Mouse (Mus musculus) gastrocnemius, adult 2 months (tissue): ENCODE measurements around the gene Zfp94. TPM values are rescaled to one million over a fixed set of nuclear protein-coding genes. Genes with fewer than 3 reads are reported as not detected.

Experiments used
- DNase-seq: peaks from one replicate; pipeline ENCODE4 v3.0.0; 2022
- H3K27ac ChIP-seq: fragments of 200-600 bp; 2 replicates; pipeline ENCODE4 v1.8.1; 2022; ENCODE audit warnings: mild to moderate bottlenecking
- H3K4me3 ChIP-seq: fragments of 200-600 bp; 2 replicates; pipeline ENCODE4 v1.8.1; 2022; ENCODE audit warnings: mild to moderate bottlenecking, moderate library complexity
- CTCF ChIP-seq: fragments of 200-600 bp; IDR thresholded peaks from 2 replicates; pipeline ENCODE4 v1.8.1; 2022; ENCODE audit warnings: antibody characterized with exemption, mild to moderate bottlenecking, moderate library complexity
- intact Hi-C: fragments of 180-260 bp; cut with DNase I; formaldehyde crosslinking; loops from one replicate; pipeline ENCODE4 v1.15.1; 2025
- total RNA-seq, 2 experiments: library from RNA; stranded (reverse); gene quantifications; 2 replicates each; pipeline ENCODE4 v1.2.3; 2021

Zfp94 gene
- total RNA-seq, 2 experiments from 2014 or later, result 2.4 to 2.5 TPM

DNA sequence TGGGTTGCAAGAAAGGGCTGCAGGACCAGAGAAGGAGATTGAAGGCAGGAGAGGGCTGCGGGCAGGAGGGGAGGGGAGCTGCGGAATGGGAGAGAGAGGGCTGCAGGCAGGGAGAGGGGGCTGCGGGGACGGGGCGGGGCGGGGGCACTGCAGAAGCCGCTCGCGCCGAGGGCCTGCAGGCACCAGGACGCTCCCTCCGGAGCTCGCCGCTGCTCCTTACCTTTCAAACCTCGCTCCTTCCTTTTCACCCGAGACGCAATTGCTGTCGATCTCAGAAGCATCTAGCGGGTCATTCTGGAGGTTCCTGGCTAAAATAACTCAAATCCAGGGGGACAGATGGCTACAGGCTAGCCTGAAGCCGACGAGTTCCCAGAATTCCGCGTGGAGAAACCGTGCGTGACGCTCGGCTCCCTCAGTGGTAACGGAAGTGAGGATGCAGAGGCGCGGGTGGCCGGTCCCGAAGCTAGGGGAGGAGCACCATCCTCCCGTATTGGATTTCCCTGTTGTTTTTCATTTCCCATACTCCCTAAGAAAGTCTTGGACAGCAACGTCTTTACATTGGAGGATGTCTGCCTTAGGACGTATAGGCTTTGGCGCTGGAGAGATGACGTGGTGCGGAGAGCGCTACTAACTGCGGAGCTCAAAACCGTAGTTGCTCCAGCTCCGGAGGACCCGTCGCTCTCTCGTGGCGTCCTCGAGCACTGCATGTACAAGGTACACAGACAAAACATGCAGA lies 17.3 kb downstream of the Zfp94 start:
- peak; percentile 58 for TF ChIP-seq CTCF
- intact Hi-C loops, result no loop called here
- peak overlapping the region; percentile 86 for H3K27ac ChIP-seq

DNA sequence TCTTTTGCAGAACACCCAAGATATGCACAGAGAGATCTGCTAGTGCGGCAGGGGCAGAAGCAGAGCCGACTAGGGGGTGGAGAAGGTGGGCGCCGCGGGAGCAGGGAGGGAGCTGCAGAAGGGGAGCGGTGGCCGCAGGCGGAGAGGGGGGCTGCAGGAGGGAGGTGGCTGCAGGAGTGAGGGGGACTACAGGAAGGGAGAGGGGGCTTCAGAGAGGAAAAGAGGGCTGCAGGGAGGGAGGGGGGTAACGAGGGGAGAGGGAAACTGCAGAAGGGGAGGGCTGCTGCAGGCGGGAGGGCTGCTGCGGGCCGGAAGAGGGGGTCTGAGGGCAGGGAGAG lies 17.9 kb downstream of the Zfp94 start:
- intact Hi-C loops, result no loop called here
- H3K4me3 ChIP-seq, result peak overlapping the region; percentile 95
- DNase-seq, result no peak
- peak overlapping the region; percentile 86 for H3K27ac ChIP-seq
- no peak for TF ChIP-seq CTCF

More for the DNA sequence above, 17.3 kb downstream of the Zfp94 start:
- H3K4me3 ChIP-seq, result peak overlapping the region; percentile 95
- peak; percentile 80 for DNase-seq

- Histone ChIP-seq H3K4me3 (no peak overlapping the region), H3K27ac (no peak overlapping the region)
- DNase-seq, result no peak
- intact Hi-C loops, result no loop called here
- TF ChIP-seq CTCF, result no peak
Measured at GRCm38 (mm10) chr7:24297361-24298095, 18.9 kb downstream of the Zfp94 start.

DNA sequence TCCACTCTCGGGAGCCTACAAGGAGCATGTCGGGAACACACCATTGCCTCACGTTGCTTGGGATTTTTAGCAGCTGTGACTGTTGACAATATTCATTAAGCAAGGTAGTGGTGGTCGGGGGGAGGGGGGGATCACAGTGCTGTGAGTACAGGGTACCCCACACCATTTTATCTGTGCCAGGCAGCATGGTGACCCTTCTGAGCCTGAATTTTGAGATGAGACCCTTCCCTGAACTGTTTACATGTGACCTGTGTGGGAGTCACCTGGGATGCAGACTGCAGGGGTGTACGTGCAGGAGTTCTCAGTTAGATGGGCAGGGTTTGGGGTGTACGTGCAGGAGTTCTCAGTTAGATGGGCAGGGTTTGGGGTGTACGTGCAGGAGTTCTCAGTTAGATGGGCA lies 20.1 kb downstream of the Zfp94 start:
- no peak for DNase-seq
- H3K4me3 ChIP-seq, result no peak overlapping the region
- intact Hi-C loops, result no loop called here
- no peak overlapping the region for H3K27ac ChIP-seq
- TF ChIP-seq CTCF, result no peak

- DNase-seq, result no peak
- TF ChIP-seq CTCF, result no peak
- no peak overlapping the region for H3K4me3 ChIP-seq
- intact Hi-C loops, result no loop called here
- H3K27ac ChIP-seq, result no peak overlapping the region
Measured at GRCm38 (mm10) chr7:24295376-24295775, 21.1 kb downstream of the Zfp94 start.

GRCm38 (mm10) chr7:24294763-24295162 lies 21.7 kb downstream of the Zfp94 start:
- intact Hi-C loops, result no loop called here
- TF ChIP-seq CTCF, result no peak
- Histone ChIP-seq H3K27ac (no peak overlapping the region), H3K4me3 (no peak overlapping the region)
- DNase-seq, result no peak

GRCm38 (mm10) chr7:24293061-24293851 lies 23.2 kb downstream of the Zfp94 start:
- no peak for DNase-seq
- no peak for TF ChIP-seq CTCF
- intact Hi-C loops, result no loop called here
- H3K4me3 ChIP-seq, result no peak overlapping the region
- no peak overlapping the region for H3K27ac ChIP-seq

DNA sequence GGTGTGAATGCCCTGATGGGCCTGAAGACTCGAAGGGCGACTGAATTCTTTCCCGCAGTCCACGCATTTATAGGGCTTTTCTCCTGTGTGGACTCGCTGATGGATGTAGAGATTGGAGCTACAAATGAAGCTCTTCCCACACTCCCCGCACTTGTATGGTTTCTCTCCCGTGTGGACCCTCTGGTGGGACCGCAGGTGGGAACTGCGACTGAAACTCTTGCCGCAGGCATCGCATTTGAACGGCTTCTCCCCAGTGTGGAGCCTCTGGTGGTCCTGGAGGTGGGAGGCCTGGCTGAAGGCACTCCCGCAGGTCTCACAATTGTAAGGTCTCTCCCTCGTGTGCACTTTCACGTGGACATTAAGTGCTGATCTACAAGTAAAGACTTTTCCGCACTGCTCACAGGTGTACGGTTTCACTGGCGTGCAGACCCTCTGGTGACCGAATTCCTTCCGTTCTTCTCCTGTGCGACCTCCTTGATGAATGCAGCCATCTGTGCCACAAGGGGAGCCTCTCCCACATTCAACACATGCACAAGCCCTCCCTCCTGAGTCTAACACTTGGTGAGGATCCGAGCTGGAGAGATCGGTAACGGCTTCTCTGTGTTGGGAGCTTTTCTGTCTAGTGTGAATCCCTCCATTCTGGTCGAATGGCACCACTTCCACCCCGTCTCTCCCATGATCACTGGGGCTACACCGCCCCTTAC lies 24.9 kb downstream of the Zfp94 start:
- H3K4me3 ChIP-seq, result no peak overlapping the region
- intact Hi-C loops, result no loop called here
- no peak overlapping the region for H3K27ac ChIP-seq
- DNase-seq, result no peak
- TF ChIP-seq CTCF, result no peak

DNA sequence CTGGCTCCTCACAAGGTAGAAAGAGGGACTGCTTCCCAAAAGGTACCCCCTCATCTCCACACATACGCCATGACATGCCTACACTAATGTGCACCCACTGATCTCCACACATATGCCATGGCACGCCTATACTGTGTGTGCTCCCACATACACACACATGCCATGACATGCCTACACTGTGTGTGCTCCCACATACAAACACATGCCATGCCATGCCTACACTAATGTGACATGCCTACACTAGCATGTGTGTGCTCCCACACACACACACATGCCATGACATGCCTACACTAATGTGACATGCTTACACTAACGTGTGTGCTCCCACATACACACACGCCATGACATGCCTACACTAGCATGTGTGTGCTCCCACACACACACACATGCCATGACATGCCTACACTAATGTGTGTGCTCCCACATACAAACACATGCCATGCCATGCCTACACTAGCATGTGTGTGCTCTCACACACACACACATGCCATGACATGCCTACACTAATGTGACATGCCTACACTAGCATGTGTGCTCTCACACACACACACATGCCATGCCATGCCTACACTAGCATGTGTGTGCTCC lies 26.3 kb downstream of the Zfp94 start:
- intact Hi-C loops, result no loop called here
- no peak overlapping the region for H3K4me3 ChIP-seq
- no peak for TF ChIP-seq CTCF

DNA sequence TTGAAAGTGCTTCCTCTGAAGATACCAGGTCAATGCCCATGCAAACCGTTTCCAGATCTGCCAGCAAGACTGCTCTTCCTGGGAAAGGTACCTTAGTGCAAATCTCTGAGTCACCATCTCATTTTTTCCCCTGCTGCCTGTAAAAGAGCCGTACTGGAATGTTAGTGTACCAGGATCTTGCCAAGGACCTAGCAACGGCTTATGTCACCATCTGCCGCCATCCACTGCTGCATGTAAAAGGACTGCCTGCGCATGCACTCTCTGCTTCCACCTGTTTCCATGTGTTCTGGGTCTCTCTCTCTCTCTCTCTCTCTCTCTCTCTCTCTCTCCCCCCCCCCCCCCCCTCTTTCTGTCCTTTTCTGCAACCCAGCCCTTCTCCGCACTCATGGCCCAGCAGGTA lies 28.0 kb downstream of the Zfp94 start:
- H3K4me3 ChIP-seq, result no peak overlapping the region
- TF ChIP-seq CTCF, result no peak
- no peak overlapping the region for H3K27ac ChIP-seq
- intact Hi-C loops, result no loop called here
- no peak for DNase-seq

More for the DNA sequence above, 26.3 kb downstream of the Zfp94 start:
- H3K27ac ChIP-seq, result no peak overlapping the region
- no peak for DNase-seq

DNA sequence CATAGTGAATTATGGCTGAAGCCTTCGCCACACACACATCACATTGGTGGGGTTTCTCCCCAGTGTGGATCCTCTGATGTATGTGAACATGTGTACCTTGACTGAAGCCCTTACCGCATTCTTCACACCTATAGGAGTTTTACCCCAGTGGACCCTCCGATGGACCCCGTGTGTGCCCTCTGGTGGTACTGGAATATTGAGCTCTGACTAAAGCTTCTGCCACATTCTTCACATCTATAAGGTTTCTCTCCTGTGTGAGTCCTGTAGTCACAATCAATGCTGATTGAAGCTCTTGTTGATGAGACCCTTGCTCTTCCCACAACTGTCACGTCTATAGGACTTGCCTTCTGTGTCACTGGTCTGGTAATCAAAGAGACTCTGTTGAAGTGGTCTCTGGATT lies 28.8 kb downstream of the Zfp94 start:
- H3K27ac ChIP-seq, result no peak overlapping the region
- TF ChIP-seq CTCF, result 0 out of 2 replicates have a peak, but pooled peaks have one; percentile 0
- DNase-seq, result no peak
- intact Hi-C loops, result no loop called here
- H3K4me3 ChIP-seq, result no peak overlapping the region

DNA sequence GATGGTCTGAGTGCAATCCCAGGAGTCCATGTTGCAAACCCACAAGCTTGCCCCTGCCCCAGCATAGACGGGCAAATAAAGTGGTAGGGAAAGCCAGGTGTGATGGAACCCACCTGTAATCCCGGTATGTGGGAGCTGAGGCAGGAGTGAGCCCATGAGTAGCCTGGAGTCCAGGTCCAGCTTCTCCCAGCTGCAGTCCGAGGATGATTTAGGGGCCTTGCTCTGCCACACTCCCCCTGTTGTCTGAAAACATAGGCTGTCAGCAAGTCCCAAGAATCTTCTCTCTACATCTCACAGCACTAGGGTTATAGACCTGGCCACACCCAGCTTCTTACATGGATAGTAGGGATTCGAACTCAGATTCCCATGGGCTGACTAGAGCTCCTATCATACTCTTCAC lies 29.6 kb downstream of the Zfp94 start:
- Histone ChIP-seq H3K4me3 (no peak overlapping the region), H3K27ac (no peak overlapping the region)
- intact Hi-C loops, result no loop called here
- TF ChIP-seq CTCF, result no peak
- DNase-seq, result no peak
